Mouse (Mus musculus): ENCODE results near the gene Gm9958. TPM values are rescaled to one million over a fixed set of nuclear protein-coding genes. Genes with fewer than 3 reads are reported as not detected.

The Gm9958 gene
- total RNA-seq, 2 experiments from 2014 or later, result 1.9 to 2.3 TPM

- ATAC-seq (replicated peaks; ENCODE audit: poor library complexity, severe bottlenecking), result no peak
Observed at GRCm38 (mm10) chr5:90396817-90397216, 29.8 kb downstream of the Gm9958 start.

DNA sequence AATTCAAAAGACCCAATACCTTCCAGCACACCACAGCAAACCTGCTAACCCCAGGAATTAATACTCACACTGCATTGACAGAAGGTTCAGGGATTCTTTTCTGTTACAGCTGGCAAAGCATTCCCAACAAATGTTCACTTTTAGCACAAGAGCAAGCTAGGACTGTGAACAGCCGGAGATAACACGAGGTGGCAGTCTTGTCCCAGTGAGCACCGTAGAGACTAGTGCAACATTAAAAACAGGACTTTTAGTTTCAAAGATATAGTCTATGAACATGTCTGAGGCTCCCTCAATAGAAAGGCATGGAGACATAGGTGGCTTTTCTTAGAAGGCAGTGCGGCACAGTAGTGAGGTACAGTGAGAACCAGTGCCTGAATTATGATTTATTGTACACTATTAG, 38.2 kb downstream of the Gm9958 start:
- ATAC-seq (replicated peaks; ENCODE audit: poor library complexity, severe bottlenecking), result no peak

DNA sequence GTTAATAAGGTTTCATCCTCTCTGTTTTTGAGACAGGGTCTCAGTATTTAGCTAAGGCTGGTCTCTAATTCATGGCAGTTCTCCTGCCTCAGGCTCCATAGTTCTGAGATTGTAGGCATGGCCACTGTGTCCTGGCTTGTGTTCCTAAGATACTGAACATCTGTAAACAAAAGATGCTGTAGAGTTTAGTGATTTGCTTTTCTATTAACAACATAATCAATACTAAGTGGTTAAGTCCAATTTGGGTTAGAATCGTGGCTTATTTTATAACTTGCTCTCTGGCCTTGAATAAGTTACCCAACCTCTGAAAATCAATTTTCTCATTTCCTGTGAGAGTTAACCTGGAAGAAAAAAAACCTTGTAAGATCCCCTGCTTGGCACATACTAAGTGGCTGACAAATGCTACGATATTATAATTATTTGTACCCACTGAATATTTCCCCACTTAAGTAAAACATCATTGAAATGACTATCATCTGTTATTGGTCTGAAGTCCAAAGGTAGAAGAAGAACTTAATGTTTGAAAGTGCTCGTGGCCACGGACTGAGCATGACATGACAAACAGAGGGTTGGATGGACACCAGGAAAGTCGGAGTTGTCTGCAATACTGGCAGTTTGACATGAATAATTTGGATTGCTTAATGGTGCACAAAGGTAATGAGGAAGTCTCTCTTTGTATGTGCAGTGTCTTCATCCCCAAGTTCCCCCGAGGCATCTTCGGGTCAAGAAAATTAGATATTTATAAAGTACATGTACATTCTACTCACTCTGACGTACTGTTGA, 47.3 kb downstream of the Gm9958 start:
- ATAC-seq (replicated peaks; ENCODE audit: poor library complexity, severe bottlenecking), result peak; percentile 86

- peak; percentile 48; the same call in 1 of the 2 replicates for ATAC-seq (replicated peaks; ENCODE audit: poor library complexity, severe bottlenecking)
Observed at GRCm38 (mm10) chr5:90414925-90415295, 47.9 kb downstream of the Gm9958 start.

Other genes with a start within 250 kb of the Gm9958 start
- 21.6 and 24.6 TPM in 2 replicates for gene Cox18, start 143.2 kb upstream of the Gm9958 start, total RNA-seq (2014; fragmentation: Nextera tagmentation)
- 16.8 and 19.8 TPM in 2 replicates for gene Cox18, start 143.2 kb upstream of the Gm9958 start, total RNA-seq (2017)
- 86.9 and 98.0 TPM in 2 replicates for gene Ankrd17, start 627 bp upstream of the Gm9958 start, total RNA-seq (2014; fragmentation: Nextera tagmentation)
- gene Ankrd17, start 627 bp upstream of the Gm9958 start, total RNA-seq (2017), result 74.9 and 82.4 TPM in 2 replicates
- gene Alb, start 93.7 kb downstream of the Gm9958 start, total RNA-seq (2014; fragmentation: Nextera tagmentation), result not detected in 2 replicates
- gene Alb, start 93.7 kb downstream of the Gm9958 start, total RNA-seq (2017), result not detected in 2 replicates
- 2.4 and 4.4 TPM in 2 replicates for gene Afp, start 123.5 kb downstream of the Gm9958 start, total RNA-seq (2014; fragmentation: Nextera tagmentation)
- gene Afp, start 123.5 kb downstream of the Gm9958 start, total RNA-seq (2017), result 2.2 and 2.9 TPM in 2 replicates
- gene Afm, start 151.7 kb downstream of the Gm9958 start, total RNA-seq (2014; fragmentation: Nextera tagmentation), result not detected in 2 replicates
- gene Afm, start 151.7 kb downstream of the Gm9958 start, total RNA-seq (2017), result not detected in 2 replicates
- not detected in 2 replicates for gene 5830473C10Rik, start 193.9 kb downstream of the Gm9958 start, total RNA-seq (2014; fragmentation: Nextera tagmentation)
- 0.47 TPM in 1 of 2 replicates, not detected in the other for gene 5830473C10Rik, start 193.9 kb downstream of the Gm9958 start, total RNA-seq (2017)